In the genomic region with DNA sequence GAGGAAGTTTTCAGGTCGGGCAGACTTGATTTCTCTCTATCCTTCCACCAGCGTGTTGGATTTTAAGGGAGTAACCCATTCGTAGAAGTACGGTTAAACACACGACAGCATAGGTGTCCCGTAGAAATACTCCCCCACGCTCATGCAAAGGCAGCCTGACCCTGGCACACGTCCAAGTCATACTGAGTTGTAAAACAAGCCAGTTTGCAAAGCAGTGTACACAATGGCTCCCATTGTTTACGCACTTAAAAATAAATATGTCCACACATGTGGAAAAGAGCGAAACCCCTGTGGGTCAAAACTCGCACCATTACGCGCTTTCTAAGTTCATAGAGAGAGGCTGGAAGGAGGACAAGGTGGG, we compare ENCODE assay signal across 10 mouse cellular contexts. TPM values are rescaled to one million over a fixed set of nuclear protein-coding genes. Genes with fewer than 3 reads are reported as not detected.
A peak's percentile ranks its signal among the peaks of the same experiment; 100 is the strongest.
DNase-seq lines count a peak whose midpoint lies in the region; ATAC-seq and TF ChIP-seq lines count a peak whose summit lies in the region.
"Had no signal": no experiment of that assay in that cellular context is flagged by ENCODE, and none has a peak within 500 bp of the region (broad histone marks: within the 10 kb centered on the region; RNA-seq: fewer than 3 reads in every experiment).

No protein-coding gene starts in this region.

- H3K27me3 ChIP-seq in heart, embryonic 15.5 days = no peaks in the 10 kb centered on the region; the same call in 1 of the 2 replicates
- no peaks in the 10 kb centered on the region for H3K27me3 ChIP-seq in heart, embryonic 10.5 days (ENCODE audit: insufficient read depth, poor library complexity, severe bottlenecking)
- peaks cover 8% of the 10 kb centered on the region; the same call in 1 of the 2 replicates for H3K27me3 ChIP-seq in E14TG2a.4 (ENCODE audit: insufficient read depth, low read length)
- H3K27me3 ChIP-seq in hindbrain, postnatal 0 days (ENCODE audit: insufficient read depth, low read length) = no peaks in the 10 kb centered on the region
- no peaks in the 10 kb centered on the region for H3K27me3 ChIP-seq in liver, embryonic 15.5 days
- H3K27me3 ChIP-seq: midbrain, embryonic 13.5 days had no signal

- no peak for ATAC-seq in heart, embryonic 15.5 days (replicated peaks; ENCODE audit: insufficient number of reproducible peaks, insufficient read depth, low FRiP score, low read depth)
- no peak for ATAC-seq in hindbrain, postnatal 0 days
- no peak for ATAC-seq in liver, embryonic 15.5 days (ENCODE audit: insufficient read depth)
- ATAC-seq: midbrain, embryonic 13.5 days had no signal

- no peak for DNase-seq in heart, embryonic 10.5 days (ENCODE audit: low spot score)
- peak; percentile 30 for DNase-seq in hindbrain, postnatal 0 days (ENCODE audit: low spot score)
- no peak for DNase-seq in frontal cortex, postnatal 36 days (ENCODE audit: low spot score in 2 of 2)
- no peak for DNase-seq in layer of hippocampus, adult 11-12 months (ENCODE audit: low spot score)
- DNase-seq in right cerebral cortex, adult 2 months (ENCODE audit: low spot score in 2 of 2) = no peak
- DNase-seq: adrenal gland, postnatal 10 days had no signal

- no peaks in the 10 kb centered on the region for H3K9me3 ChIP-seq in heart, embryonic 15.5 days (replicated peaks)
- H3K9me3 ChIP-seq in heart, embryonic 10.5 days = no peaks in the 10 kb centered on the region
- no peaks in the 10 kb centered on the region for H3K9me3 ChIP-seq in E14TG2a.4 (ENCODE audit: low read length)
- H3K9me3 ChIP-seq in hindbrain, postnatal 0 days (ENCODE audit: low read length) = no peaks in the 10 kb centered on the region
- no peaks in the 10 kb centered on the region for H3K9me3 ChIP-seq in liver, embryonic 15.5 days (replicated peaks)
- H3K9me3 ChIP-seq: midbrain, embryonic 13.5 days had no signal

- peak overlapping the region; percentile 38; the same call in 1 of the 2 replicates for H3K4me2 ChIP-seq in heart, embryonic 15.5 days
- H3K4me2 ChIP-seq in hindbrain, postnatal 0 days (ENCODE audit: low read depth, low read length) = peak overlapping the region; percentile 35
- H3K4me2 ChIP-seq in liver, embryonic 15.5 days = peak overlapping the region; percentile 29; the same call in 1 of the 2 replicates
- H3K4me2 ChIP-seq: midbrain, embryonic 13.5 days had no signal

- H3K4me1 ChIP-seq in heart, embryonic 15.5 days (replicated peaks) = peaks cover 5% of the 10 kb centered on the region; the same call in 1 of the 2 replicates
- H3K4me1 ChIP-seq in heart, embryonic 10.5 days = peaks cover 28% of the 10 kb centered on the region
- H3K4me1 ChIP-seq in E14TG2a.4 (replicated peaks; ENCODE audit: low read depth, low read length) = peaks cover 67% of the 10 kb centered on the region
- H3K4me1 ChIP-seq in hindbrain, postnatal 0 days (ENCODE audit: insufficient read depth, low read length) = no peaks in the 10 kb centered on the region
- peaks cover 14% of the 10 kb centered on the region for H3K4me1 ChIP-seq in liver, embryonic 15.5 days (replicated peaks)
- H3K4me1 ChIP-seq: midbrain, embryonic 13.5 days had no signal

- TF ChIP-seq CTCF in E14TG2a.4 (conservative IDR thresholded peaks at IDR 0.05; ENCODE audit: low read length) = no peak
- TF ChIP-seq CTCF in hindbrain, postnatal 0 days (IDR thresholded peaks at IDR 0.05; ENCODE audit: low read depth) = no peak

- 49% methylated on average over 13 of the region's 13 CpGs for WGBS in heart, embryonic 15.5 days
- 65% methylated on average over 13 of the region's 13 CpGs for WGBS in heart, embryonic 10.5 days
- 41% methylated on average over 13 of the region's 13 CpGs for whole genome bisulfite sequencing in hindbrain, postnatal 0 days
- 72% methylated on average over 13 of the region's 13 CpGs for WGBS in liver, embryonic 15.5 days (ENCODE audit: insufficient replicate concordance)

- no peak overlapping the region for H3K4me3 ChIP-seq in heart, embryonic 15.5 days
- H3K4me3 ChIP-seq in heart, embryonic 10.5 days = no peak overlapping the region
- H3K4me3 ChIP-seq in E14TG2a.4 (replicated peaks; ENCODE audit: low read length) = peak overlapping the region; percentile 43
- no peak overlapping the region for H3K4me3 ChIP-seq in hindbrain, postnatal 0 days (ENCODE audit: low read length)
- H3K4me3 ChIP-seq in liver, embryonic 15.5 days (replicated peaks) = no peak overlapping the region
- H3K4me3 ChIP-seq: midbrain, embryonic 13.5 days had no signal

- H3K9ac ChIP-seq in heart, embryonic 15.5 days = no peak overlapping the region
- H3K9ac ChIP-seq in hindbrain, postnatal 0 days (replicated peaks; ENCODE audit: low read length) = no peak overlapping the region
- H3K9ac ChIP-seq in liver, embryonic 15.5 days = no peak overlapping the region
- H3K9ac ChIP-seq: midbrain, embryonic 13.5 days had no signal

- H3K36me3 ChIP-seq in heart, embryonic 15.5 days = no peaks in the 10 kb centered on the region
- no peaks in the 10 kb centered on the region for H3K36me3 ChIP-seq in heart, embryonic 10.5 days
- H3K36me3 ChIP-seq in E14TG2a.4 (ENCODE audit: insufficient read depth, low read length) = no peaks in the 10 kb centered on the region
- no peaks in the 10 kb centered on the region for H3K36me3 ChIP-seq in hindbrain, postnatal 0 days (ENCODE audit: insufficient read depth, low read length)
- no peaks in the 10 kb centered on the region for H3K36me3 ChIP-seq in liver, embryonic 15.5 days (replicated peaks)
- H3K36me3 ChIP-seq: midbrain, embryonic 13.5 days had no signal

- no peak overlapping the region; the same call in 1 of the 2 replicates for H3K27ac ChIP-seq in heart, embryonic 15.5 days
- no peak overlapping the region for H3K27ac ChIP-seq in heart, embryonic 10.5 days
- no peak overlapping the region for H3K27ac ChIP-seq in hindbrain, postnatal 0 days
- H3K27ac ChIP-seq in liver, embryonic 15.5 days (replicated peaks) = peak overlapping the region; percentile 64
- H3K27ac ChIP-seq: midbrain, embryonic 13.5 days had no signal

RNA-seq across cellular contexts. Expression of gene Park7, which starts 24.3 kb away (rescaled TPM):
- 287 and 319 TPM in 2 replicates for polyA plus RNA-seq in heart, embryonic 15.5 days (2015; fragmentation: Nextera tagmentation; extraction: Ambion mirVana)
- polyA plus RNA-seq in heart, embryonic 10.5 days (2016; fragmentation: Nextera tagmentation; extraction: Ambion mirVana) = 403 and 488 TPM in 2 replicates
- total RNA-seq in hindbrain, postnatal 0 days (2014; rRNA removed) = 126 and 135 TPM in 2 replicates
- polyA plus RNA-seq in hindbrain, postnatal 0 days (2015; fragmentation: Nextera tagmentation; extraction: Ambion mirVana) = 449 and 470 TPM in 2 replicates
- 198 and 203 TPM in 2 replicates for polyA plus RNA-seq in liver, embryonic 15.5 days (2015; fragmentation: Nextera tagmentation; extraction: Ambion mirVana)

RNA-seq across cellular contexts. Expression of gene Tnfrsf9, which starts 24.4 kb away (rescaled TPM):
- polyA plus RNA-seq in heart, embryonic 15.5 days (2015; fragmentation: Nextera tagmentation; extraction: Ambion mirVana) = 2.0 and 2.6 TPM in 2 replicates
- polyA plus RNA-seq in heart, embryonic 10.5 days (2016; fragmentation: Nextera tagmentation; extraction: Ambion mirVana) = 0.16 and 0.51 TPM in 2 replicates
- total RNA-seq in hindbrain, postnatal 0 days (2014; rRNA removed) = 0.52 and 2.4 TPM in 2 replicates
- polyA plus RNA-seq in hindbrain, postnatal 0 days (2015; fragmentation: Nextera tagmentation; extraction: Ambion mirVana) = 0.09 and 0.34 TPM in 2 replicates
- polyA plus RNA-seq in liver, embryonic 15.5 days (2015; fragmentation: Nextera tagmentation; extraction: Ambion mirVana) = 0.13 and 0.23 TPM in 2 replicates

RNA-seq across cellular contexts. Expression of gene Errfi1, which starts 36.2 kb away (rescaled TPM):
- polyA plus RNA-seq in heart, embryonic 15.5 days (2015; fragmentation: Nextera tagmentation; extraction: Ambion mirVana) = 10.7 and 15.3 TPM in 2 replicates
- polyA plus RNA-seq in heart, embryonic 10.5 days (2016; fragmentation: Nextera tagmentation; extraction: Ambion mirVana) = 15.3 and 25.7 TPM in 2 replicates
- total RNA-seq in hindbrain, postnatal 0 days (2014; rRNA removed) = 32.4 and 38.8 TPM in 2 replicates
- 22.2 and 23.2 TPM in 2 replicates for polyA plus RNA-seq in hindbrain, postnatal 0 days (2015; fragmentation: Nextera tagmentation; extraction: Ambion mirVana)
- polyA plus RNA-seq in liver, embryonic 15.5 days (2015; fragmentation: Nextera tagmentation; extraction: Ambion mirVana) = 40.1 and 41.3 TPM in 2 replicates
